In the genomic region with DNA sequence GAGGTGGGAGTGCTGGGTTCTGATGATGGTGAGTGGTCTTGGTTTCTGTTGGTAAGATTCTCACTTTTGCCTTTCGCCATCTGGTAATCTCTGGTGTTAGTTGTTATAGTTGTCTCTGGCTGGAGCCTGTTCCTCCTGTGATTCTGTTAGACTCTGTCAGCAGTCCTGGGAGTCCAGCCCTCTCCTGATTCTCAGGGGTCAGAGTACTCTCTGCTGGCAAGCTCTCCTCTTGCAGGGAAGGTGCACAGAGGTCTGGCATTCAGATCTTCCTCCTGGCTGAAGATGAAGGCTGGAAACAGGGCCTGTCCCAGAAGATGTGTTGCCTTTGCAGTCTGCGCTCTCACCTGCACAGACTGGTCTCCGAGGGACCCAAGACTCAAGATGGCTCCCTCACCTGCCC, we compare ENCODE assay signal across 14 mouse cellular contexts. TPM values are rescaled to one million over a fixed set of nuclear protein-coding genes. Genes with fewer than 3 reads are reported as not detected.
DNase-seq lines count a peak whose midpoint lies in the region; TF ChIP-seq lines count a peak whose summit lies in the region.
"Not testable (repeated sequence)": the region's sequence is repeated elsewhere in the genome, so short reads cannot be mapped to it uniquely, and the experiment has no call there.
"Had no signal": no experiment of that assay in that cellular context is flagged by ENCODE, and none has a peak within 500 bp of the region (broad histone marks: within the 10 kb centered on the region; RNA-seq: fewer than 3 reads in every experiment).

No protein-coding gene starts in this region.

- not testable (repeated sequence) for H3K36me3 ChIP-seq in kidney, adult 2 months (ENCODE audit: control insufficient read depth, insufficient read depth, low read length)

- not testable (repeated sequence) for H3K4me3 ChIP-seq in kidney, adult 2 months (ENCODE audit: insufficient read depth, low read depth, low read length)

- peak; percentile 30 for DNase-seq in kidney, adult 11 months
- peak; percentile 18 for DNase-seq in kidney, adult 18-20 months
- DNase-seq in kidney, adult 2 months: peak; percentile 63
- DNase-seq in kidney, adult 8-10 months: peak; percentile 42 to 43
- peak; percentile 51 for DNase-seq in kidney, adult 9 months
- DNase-seq in kidney, postnatal 14 days: peak; percentile 16
- DNase-seq in kidney, postnatal 25 days: peak; percentile 34 to 59
- DNase-seq in kidney, postnatal 36 days: peak; percentile 46 to 55

- not testable (repeated sequence) for TF ChIP-seq POLR2A in kidney, adult 2 months (IDR thresholded peaks at IDR 0.05; ENCODE audit: low read depth, low read length)

- H3K27ac ChIP-seq in kidney, adult 2 months (ENCODE audit: insufficient read depth, low read depth, low read length): not testable (repeated sequence)

- H3K4me1 ChIP-seq in kidney, adult 2 months (ENCODE audit: control insufficient read depth, insufficient read depth, low read length): not testable (repeated sequence)

- TF ChIP-seq CTCF in kidney, adult 2 months (conservative IDR thresholded peaks at IDR 0.05; ENCODE audit: insufficient read depth, insufficient read length, low read depth, low read length): not testable (repeated sequence)

- H3K27me3 ChIP-seq in kidney, adult 2 months (replicated peaks; ENCODE audit: control insufficient read depth, insufficient read depth, low read length): not testable (repeated sequence)

- 82% methylated on average over 3 of the region's 3 CpGs for WGBS in kidney, adult 2 months

RNA-seq across cellular contexts. Expression of gene Ghsr, which starts 29.8 kb away (rescaled TPM):
- polyA plus RNA-seq in kidney, adult 2 months (2012; rRNA removed): not detected in 2 replicates
- polyA plus RNA-seq: activated CD4-positive, CD25-positive, alpha-beta regulatory T cell, adult 4 months; adrenal gland, adult 2 months; C2C12; CD4-positive, CD25-positive, alpha-beta regulatory T cell, adult 4 months; G1E; Patski had no signal
